Mouse (Mus musculus): ENCODE data around the gene Brcc3.

Gene Brcc3

DNA sequence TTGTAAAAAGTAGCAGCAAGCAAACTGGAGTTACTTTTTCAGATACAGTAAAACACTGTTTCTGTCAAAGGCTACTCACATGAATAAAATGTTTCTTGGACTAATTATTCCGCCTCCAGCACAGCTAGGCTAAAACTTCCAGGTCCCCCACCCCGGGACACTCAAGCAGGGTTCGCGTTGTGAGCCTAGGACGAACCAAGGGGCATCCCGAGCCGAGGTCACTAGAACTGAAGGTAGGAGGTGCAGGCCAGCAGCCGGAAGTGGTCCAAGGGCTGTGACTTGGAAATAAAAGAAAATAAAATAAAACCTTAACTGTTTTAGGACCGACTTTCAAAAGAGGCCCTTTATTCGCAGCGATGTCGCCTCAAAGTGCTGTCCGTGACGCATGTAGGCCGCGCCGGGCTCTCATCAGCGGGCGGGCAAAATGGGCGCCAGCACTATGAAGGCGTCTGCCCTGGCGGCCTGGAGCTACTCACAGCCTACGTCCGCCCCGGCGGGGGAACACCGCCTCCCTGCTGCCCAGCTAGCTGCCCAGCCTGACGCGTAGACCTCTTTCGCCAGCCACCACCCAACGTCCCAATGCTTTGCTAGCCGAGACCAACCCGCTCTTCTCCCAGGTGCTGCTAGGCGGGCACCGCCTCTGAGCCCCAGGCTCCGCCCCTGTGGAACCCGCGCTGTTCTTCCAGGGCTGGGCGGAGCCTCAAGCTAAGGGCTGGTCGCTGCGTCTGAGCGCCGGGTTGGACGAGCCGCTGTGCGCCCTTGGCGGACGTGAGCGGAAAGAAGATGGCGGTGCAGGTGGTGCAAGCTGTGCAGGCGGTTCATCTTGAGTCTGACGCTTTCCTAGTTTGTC lies at the start of gene Brcc3, which contains the start of the genes Cmc4 and Mtcp1:
Brcc3 (plus strand) TSS at position 693 of the 850 bp plus-strand sequence.
Cmc4 (minus strand) TSS at position 649 of the 850 bp plus-strand sequence.
Mtcp1 (minus strand) TSS at position 653 of the 850 bp plus-strand sequence.
- peak; percentile 72 for DNase-seq (ENCODE audit: low read depth)

DNA sequence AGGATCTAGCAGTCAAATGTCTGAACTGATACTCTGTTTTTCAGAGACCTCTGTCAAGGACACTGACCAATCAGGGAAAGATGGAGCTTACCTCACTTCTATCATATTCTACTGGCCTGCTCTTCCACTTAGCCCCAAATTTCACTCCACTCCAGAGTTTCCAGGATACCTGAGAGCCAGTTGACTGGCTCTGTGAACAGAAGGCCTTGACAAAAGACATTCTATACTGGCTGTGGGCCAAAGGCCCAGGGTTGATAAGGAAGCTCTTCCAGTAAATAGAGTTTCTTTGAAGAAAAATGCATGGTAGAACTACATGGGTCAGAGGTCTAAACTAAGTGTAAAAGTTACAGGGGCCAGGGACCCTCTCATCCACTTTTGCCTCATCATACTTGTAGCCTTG lies 46.2 kb upstream of the Brcc3 start:
- no peak for DNase-seq (ENCODE audit: low read depth)

DNA sequence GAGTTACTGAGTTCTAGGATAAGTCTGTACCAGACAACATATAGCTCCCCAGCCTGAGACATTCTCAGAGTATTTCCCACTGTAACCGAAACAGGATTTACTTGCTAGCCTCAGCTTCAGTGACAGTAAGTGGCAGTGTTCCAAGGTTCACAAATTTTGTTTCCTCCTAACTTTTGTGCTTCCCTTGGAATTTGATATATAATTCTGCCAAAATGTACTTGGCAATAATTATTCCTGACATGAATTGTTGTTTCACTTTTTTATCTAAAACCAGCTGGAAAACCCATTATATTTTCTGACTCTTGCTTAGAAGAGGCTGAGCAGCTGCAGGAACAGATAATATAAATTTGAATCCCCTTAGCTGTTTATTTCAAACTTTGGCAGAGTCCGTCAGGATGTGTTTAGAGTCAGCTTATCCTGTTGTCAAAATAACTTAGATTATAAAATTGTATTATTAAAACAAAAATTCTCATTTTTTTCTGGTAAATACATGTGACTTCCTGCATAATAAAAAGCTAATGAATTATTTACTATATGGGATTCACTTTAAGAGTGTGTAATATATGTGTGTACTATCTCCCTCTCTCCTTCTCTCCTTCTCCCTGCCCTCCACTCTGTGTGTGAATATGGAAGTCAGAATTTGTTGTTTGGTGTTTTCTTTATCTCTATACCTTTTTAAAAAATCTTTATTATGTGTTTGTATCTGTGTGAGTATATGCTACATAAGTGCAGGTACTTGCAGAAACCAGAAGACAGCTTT lies 43.6 kb upstream of the Brcc3 start:
- no peak for DNase-seq (ENCODE audit: low read depth)

DNA sequence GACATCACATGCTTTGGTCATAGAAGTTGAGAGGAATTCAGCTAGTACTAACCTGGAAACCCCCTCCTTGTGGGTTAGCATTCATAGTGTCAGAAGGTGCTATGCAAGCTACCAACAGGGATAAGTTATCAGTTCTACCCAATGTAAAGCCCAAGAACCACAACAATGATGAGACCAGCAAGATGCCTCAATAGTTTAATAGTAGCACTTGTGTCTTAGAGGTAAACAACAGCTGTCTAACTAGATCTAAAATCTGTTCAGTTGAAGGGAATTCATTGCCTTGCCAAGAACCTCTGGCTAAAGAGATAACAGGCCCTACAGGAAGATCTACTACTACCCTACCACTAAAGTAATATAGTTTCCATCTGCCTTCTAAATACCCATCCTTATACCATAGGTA lies 39.6 kb upstream of the Brcc3 start:
- no peak for DNase-seq (ENCODE audit: low read depth)

DNA sequence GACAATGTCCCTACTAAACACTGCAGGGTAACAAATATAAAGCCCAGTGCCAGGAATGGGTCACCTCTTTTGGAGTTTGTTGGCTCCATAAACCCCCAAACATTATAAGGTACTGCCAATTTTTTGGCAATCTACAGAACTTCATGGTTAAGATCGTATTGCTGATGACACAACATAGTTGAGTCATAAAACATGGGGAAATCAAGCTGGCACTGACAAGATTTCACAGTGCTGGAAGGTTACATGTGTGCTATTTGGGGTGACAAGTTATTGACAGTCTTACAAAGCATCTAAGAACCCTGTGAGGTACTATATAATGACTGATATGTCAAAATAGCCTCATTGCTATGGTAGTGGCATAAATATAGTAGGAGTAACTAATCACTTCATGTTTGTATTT lies 35.3 kb upstream of the Brcc3 start:
- DNase-seq (ENCODE audit: low read depth): no peak

DNA sequence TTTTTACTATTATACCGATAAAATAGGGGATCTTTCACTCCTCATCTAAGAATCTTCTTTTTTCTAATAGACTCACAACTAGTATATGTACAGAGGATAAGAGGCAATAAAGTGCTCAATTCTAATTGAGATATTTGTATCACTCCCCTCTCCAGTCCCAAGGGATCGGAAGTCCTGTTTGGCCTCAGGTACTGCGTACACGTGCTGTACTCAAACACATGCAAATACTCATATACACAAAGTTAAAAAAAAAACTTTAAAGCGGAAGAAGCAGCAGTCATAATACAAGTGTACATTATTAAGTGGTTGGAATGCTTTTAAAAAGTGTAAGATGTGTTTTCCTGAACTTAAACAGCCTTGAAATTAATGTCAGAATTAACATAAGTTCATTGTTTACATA lies 34.7 kb upstream of the Brcc3 start:
- DNase-seq (ENCODE audit: low read depth): no peak

DNA sequence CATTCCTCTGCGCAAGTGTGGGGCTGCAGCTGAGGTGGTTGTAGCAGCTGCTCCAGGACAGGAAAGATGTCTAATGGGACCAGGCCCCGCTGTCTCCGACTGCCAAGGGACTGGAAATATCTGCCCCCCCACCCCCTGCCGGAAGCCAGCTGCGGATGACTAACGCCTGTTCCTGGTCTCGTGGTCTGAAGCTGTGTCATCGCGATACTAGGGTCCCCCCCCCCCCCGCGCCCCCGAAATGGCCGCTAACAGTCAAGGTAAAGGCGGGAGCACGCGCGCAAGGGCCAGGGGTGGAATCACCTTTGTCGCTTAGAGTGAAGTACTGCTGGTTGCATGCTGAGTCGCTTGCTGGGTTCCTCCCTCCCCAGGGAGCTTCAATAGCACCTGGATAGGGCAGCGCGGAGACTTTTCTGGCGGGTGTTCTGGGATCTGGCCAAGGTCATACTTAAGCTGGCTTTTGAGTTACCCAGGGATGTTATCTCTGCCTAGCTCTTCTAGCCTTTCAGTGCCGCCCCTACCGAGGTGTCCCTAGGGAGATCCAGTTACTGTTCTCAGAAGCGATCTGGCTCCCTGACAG lies 34.1 kb upstream of the Brcc3 start, which contains the start of the genes Fundc2 and F8:
Fundc2 (plus strand) TSS at position 205 of the 577 bp plus-strand sequence.
F8 (minus strand) TSS at position 421 of the 577 bp plus-strand sequence.
- DNase-seq (ENCODE audit: low read depth): peak; percentile 53

DNA sequence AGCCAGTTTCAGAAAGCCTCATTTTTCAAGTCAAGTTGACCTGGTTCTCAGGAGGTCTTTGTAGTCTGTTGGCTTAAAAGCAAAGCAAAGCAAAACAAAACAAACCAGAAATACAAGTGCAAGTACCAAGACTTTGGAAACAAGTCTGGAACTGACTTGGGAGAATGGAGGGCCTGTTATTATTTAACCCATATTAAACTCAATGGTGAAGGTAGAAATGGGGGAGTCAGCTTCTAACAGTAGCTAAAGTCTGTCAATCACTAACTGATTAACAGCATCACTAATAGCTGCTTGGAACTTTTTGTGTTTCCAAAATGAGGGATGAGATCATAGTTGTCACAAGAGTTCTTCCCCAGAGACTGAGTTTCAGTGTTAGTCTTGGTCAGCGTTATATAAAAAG lies 17.0 kb upstream of the Brcc3 start:
- DNase-seq (ENCODE audit: low read depth): no peak

DNA sequence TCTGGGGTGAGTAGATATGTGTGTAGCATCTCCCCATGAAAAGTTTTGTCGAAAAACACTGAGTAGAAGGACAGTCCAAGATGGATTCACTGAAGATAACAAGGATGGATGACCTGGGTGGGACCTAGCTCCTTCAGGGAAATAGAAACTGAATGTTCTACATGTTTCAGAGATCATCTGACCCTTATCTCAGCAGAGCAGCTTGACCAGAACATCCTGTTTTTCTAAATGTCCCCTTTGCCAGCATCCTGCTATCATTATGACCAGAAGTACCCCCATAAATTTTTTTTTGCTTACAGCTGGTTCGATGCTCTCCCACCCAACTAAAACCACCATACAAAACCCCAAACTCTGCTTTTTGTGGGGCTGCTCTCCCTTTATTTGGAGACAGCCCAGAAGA lies 13.8 kb upstream of the Brcc3 start:
- DNase-seq (ENCODE audit: low read depth): no peak

DNA sequence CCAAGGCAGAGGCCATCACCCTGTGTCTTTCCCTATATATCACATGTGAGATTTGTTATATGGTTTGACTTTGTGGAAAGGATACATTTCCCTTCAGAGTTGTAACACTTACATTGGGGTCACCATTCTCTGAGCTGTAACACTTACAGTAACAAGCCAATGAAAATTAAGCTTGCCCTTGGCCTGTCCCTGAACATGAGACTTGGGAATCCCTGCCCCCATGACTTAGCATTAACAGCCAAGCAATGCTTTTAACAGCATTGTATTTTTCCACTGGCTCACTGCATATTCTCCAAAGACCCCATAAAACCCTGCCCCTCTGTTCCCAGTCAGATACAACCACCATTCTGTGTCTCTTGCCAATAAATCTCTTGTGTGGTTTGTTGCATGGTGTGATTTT lies 13.1 kb upstream of the Brcc3 start:
- DNase-seq (ENCODE audit: low read depth): no peak

DNA sequence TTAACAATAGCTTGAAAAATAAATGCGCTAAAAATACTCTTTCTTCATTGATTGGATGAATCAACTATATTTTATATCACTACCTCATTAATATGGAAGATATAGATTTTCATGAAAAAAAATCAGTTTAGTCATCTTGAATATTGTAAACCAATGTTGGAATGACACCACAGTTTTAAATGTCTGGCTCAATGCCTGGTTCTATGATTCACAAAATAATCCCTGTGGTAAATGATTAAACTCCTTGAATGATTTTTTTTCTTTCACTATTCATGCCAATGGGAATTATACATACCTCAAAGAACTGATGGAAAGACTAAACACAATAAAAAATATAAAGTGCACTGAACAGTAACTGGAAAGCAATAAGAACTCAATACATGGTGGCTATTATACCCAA lies 6.7 kb upstream of the Brcc3 start:
- DNase-seq (ENCODE audit: low read depth): no peak

DNA sequence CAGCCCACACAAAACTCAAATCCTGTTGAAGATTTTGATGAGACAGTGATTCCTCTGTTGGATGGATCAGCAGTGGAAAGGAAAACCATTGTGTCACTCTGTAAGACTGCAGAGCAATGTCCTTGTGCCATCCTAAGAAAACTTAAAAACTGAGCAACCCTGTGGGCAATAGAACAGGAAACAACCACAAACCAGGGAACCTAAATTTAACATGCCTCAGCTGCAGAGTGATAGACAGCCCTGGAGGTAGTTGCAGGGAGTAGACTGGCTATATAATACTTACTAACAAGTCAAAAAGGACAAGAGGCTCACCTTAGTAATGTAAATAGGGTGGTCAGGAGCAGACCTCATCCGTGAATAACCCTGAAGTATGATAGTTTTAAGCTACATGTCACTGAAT lies 38.2 kb downstream of the Brcc3 start:
- no peak for DNase-seq (ENCODE audit: low read depth)

DNA sequence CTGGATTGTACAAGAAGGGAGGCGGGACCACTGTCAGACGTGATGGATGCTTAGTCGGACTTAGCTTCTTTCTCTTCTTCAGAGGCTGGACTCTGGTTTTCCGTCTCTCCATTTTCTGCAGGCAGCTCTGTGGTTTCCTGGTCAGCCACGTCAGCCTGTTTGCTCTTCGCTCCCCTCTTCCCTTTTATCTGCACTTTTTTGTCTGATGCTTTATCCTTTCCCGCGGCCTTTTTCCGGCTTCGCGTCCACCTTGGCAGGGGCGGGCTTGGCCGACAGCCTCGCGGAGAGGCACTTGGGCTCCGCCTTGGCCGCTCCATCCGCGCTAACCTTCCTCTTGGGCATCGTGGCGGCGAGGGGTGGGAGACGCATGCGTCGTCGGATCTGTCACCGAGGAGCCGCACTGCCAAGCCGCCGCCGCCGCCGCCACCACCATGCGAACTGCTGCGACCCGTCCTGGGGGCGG lies 58.8 kb downstream of the Brcc3 start:
- DNase-seq (ENCODE audit: low read depth): peak; percentile 26

DNA sequence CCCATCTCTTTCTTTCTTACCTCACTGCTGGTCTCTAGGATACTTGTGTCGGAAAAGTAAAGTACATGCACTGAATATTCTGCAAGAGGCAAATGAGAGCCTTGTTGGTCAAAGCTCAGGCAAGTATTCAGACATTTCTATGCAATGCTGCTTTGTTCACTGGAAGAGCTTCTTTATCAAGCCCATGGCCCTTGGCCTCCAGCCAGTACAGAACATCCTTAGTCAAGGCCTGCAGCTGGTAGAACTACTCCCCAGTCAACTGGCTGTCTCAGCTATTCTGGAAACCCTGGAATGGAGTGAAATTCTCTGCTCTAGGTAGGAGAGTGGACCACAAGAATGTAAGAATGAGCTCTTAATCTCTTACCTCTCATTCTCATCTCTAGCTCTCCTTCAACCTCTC lies 73.5 kb downstream of the Brcc3 start:
- DNase-seq (ENCODE audit: low read depth): no peak

Data from c-Kit-positive CD71-negative TER-119-negative erythroid progenitor cells, embryonic 14.5 days (primary cell).